Mouse (Mus musculus) small intestine, adult 2 months (tissue): ENCODE data around the gene Zfp384.

Experiments used
- CTCF ChIP-seq: fragments of 200-500 bp; IDR thresholded peaks from 2 replicates; pipeline ENCODE4 v1.5.1; 2012; ENCODE audit warnings: low read depth, mild to moderate bottlenecking, control low read depth, inconsistent platforms, low read length, moderate library complexity, mixed read lengths; ENCODE audit not compliant: insufficient replicate concordance, insufficient read length; ENCODE audit errors: extremely low read depth
- POLR2A ChIP-seq: fragments of 200-500 bp; IDR thresholded peaks from 2 replicates; pipeline ENCODE4 v1.6.1; 2012; ENCODE audit warnings: low read depth, mild to moderate bottlenecking, control low read depth, inconsistent platforms, low read length, moderate library complexity

GRCm38 (mm10) chr6:125017682-125018081 is 8.7 kb downstream of the Zfp384 start:
- no peak for TF ChIP-seq CTCF
- no peak for TF ChIP-seq POLR2A
